Mouse (Mus musculus) C3H10T1/2 (cell line): Measurements from ENCODE around the gene Fcrl6. TPM values are rescaled to one million over a fixed set of nuclear protein-coding genes. Genes with fewer than 3 reads are reported as not detected.

Source experiments
- polyA plus RNA-seq, 2 experiments: library from polyadenylated mRNA; unstranded; fragments of >200 nt; fragmentation: generic; extraction: Trizol; gene quantifications; one replicate each; pipeline ENCODE4 v1.2.1; 2012; ENCODE audit warnings: missing spikeins in 2 of 2

The Fcrl6 gene
- polyA plus RNA-seq: not detected

DNA sequence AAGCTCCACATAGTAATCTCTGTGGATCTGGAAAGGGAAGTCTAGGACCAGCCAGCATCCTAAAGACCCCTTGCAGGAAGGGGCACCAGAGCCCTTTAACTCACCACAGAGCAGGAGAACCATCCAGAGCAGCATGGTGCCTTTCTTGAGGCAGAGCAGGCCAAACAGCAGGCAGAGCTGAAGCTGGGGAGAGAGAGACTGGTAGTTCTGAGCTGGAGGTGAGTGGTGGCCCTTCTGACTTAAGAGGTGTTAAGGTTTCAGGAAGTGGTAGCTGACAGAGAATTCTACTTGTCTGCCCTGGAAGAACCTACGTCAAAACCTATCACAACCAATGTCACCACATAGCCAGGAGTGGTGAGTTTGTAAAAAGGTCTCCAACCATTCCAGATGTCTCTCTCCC, at the start of gene Fcrl6:
Fcrl6 (minus strand) TSS at position 226 of the 400 bp plus-strand sequence.

GRCm38 (mm10) chr1:172632451-172633326, 30.3 kb upstream of the Fcrl6 start, which contains the start of gene Dusp23:
Dusp23 (minus strand) TSS chr1:172632962.

DNA sequence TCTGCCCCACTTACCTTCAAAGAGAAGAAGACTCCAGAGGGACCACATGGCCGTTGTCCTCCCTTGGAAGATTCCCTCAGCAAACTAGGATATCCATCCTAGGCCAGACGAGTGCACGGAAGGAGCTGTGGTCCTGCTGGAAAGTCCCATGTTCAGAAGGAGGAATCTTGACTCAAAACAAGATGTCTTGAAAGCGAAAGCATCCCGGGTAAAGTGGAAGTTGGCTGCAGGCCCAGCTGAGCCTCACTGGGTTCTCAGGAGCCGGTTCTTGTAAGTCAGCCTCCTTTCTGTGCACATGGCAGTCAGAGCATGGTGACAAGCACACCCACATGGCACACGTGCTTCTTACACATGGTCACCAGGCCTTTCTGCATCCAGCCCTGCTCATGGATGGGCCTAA, 12.0 kb downstream of the Fcrl6 start, which contains the start of gene Slamf8:
Slamf8 (minus strand) TSS at position 184 of the 400 bp plus-strand sequence.

DNA sequence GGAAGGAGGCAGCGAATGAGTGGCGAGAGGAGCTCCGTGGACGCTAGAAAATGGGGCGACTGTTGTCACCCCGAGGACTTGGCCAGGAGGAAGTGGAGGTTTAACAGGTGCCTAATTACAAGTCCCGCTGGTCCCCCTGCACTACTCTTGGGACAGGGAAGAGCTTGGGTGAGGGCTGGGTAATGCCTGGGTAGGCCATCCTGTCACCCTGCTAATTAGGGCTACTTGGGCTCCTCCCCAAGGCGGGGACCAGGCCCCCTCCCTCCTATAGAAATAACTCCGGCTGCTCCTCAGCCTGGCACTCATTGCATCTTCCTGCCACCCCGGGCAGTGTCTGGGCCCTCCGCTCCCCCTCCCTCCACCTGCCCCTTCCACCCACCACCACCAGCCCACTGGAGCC, 46.7 kb downstream of the Fcrl6 start, which contains the start of gene Vsig8:
Vsig8 (plus strand) TSS at position 301 of the 400 bp plus-strand sequence.

Other genes with a start within 250 kb of the Fcrl6 start
- gene Pigm, start 226.0 kb downstream of the Fcrl6 start, polyA plus RNA-seq: 1 to 10 TPM in 1 of 2 experiments, under 1 TPM in 1; 0.43 to 1.8 TPM
- not detected for gene Slamf9, start 127.2 kb downstream of the Fcrl6 start, polyA plus RNA-seq
- gene Igsf9, start 120.8 kb downstream of the Fcrl6 start, polyA plus RNA-seq: 1 to 10 TPM in 1 of 2 experiments, under 1 TPM in 1; 0.41 to 3.1 TPM
- 100 to 1,000 TPM; 218 to 523 TPM for gene Tagln2, start 102.5 kb downstream of the Fcrl6 start, polyA plus RNA-seq
- under 1 TPM in 1 of 2 experiments, not detected in 1; 0.01 TPM for gene Cfap45, start 81.8 kb downstream of the Fcrl6 start, polyA plus RNA-seq
- under 1 TPM in 1 of 2 experiments, not detected in 1; 0.09 TPM for gene Vsig8, start 46.6 kb downstream of the Fcrl6 start, polyA plus RNA-seq
- gene Slamf8, start 12.0 kb downstream of the Fcrl6 start, polyA plus RNA-seq: under 1 TPM in 1 of 2 experiments, not detected in 1; 0.18 TPM
- 1 to 10 TPM; 2.5 to 5.6 TPM for gene Dusp23, start 30.4 kb upstream of the Fcrl6 start, polyA plus RNA-seq
- gene Crp, start 95.5 kb upstream of the Fcrl6 start, polyA plus RNA-seq: not detected